Mouse (Mus musculus) gastrocnemius, adult 2 months (tissue): ENCODE results near the gene Coro2b. TPM values are rescaled to one million over a fixed set of nuclear protein-coding genes. Genes with fewer than 3 reads are reported as not detected.

Experiments
- DNase-seq: peaks from one replicate; pipeline ENCODE4 v3.0.0; 2022
- H3K27ac ChIP-seq: fragments of 200-600 bp; 2 replicates; pipeline ENCODE4 v1.8.1; 2022; ENCODE audit warnings: mild to moderate bottlenecking
- H3K4me3 ChIP-seq: fragments of 200-600 bp; 2 replicates; pipeline ENCODE4 v1.8.1; 2022; ENCODE audit warnings: mild to moderate bottlenecking, moderate library complexity
- CTCF ChIP-seq: fragments of 200-600 bp; IDR thresholded peaks from 2 replicates; pipeline ENCODE4 v1.8.1; 2022; ENCODE audit warnings: antibody characterized with exemption, mild to moderate bottlenecking, moderate library complexity
- intact Hi-C: fragments of 180-260 bp; cut with DNase I; formaldehyde crosslinking; loops from one replicate; pipeline ENCODE4 v1.15.1; 2025
- total RNA-seq, 2 experiments: library from RNA; stranded (reverse); gene quantifications; 2 replicates each; pipeline ENCODE4 v1.2.3; 2021

The Coro2b gene
- total RNA-seq, 2 experiments from 2014 or later: 6.7 to 8.7 TPM

DNA sequence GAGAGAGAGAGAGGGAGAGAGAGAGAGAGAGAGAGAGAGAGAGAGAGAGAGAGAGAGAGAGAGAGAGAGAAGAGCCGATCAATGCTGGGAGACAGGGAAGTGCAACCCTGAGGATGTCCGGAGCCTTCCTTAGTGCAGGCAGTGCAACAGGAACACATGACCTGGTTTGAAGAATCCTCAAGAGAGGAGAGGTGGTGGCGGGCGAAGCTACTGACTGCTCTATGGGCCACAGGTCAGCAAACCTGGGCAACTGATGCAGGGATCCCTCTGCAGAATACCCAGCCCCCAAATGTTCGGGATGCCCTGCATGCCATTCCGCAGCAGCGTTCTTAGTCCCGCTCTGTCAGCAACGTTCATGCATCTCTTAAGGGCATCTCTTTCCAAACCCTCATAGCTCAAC lies 15.9 kb downstream of the Coro2b start:
- no peak for DNase-seq
- intact Hi-C loops: no loop called here
- H3K4me3 ChIP-seq: peak overlapping the region; percentile 58
- no peak for TF ChIP-seq CTCF
- H3K27ac ChIP-seq: peak overlapping the region; percentile 87

- H3K27ac ChIP-seq: peak overlapping the region; percentile 87
- H3K4me3 ChIP-seq: peak overlapping the region; percentile 58; the same call in 1 of the 2 replicates
- intact Hi-C loops: no loop called here
- TF ChIP-seq CTCF: no peak
- DNase-seq: no peak
Observed at GRCm38 (mm10) chr9:62519787-62520503, 16.9 kb downstream of the Coro2b start.

- H3K27ac ChIP-seq: no peak overlapping the region
- no peak for DNase-seq
- intact Hi-C loops: no loop called here
- H3K4me3 ChIP-seq: no peak overlapping the region
- no peak for TF ChIP-seq CTCF
Observed at GRCm38 (mm10) chr9:62519334-62519733, 17.5 kb downstream of the Coro2b start.

DNA sequence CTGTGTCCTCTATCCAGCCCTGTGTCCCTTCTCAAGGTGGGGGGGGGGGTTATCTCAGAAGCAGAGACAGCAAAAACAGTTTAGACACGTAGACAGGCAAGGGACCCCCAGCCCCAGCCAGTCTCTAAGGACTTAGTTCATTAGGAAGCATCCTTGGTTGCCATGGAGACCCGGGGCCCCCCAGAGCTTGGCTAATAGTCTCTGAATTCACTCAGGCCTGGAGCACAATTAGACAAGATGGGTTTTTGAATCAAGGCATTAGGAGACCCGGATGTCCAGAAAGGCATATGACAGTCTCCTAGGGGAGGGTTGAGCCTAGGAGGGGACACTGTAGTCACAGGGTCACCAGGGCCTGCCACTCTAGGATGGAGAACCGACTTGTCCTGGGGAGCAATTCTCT lies 18.3 kb downstream of the Coro2b start:
- H3K4me3 ChIP-seq: no peak overlapping the region
- no peak for DNase-seq
- no peak for TF ChIP-seq CTCF
- no peak overlapping the region for H3K27ac ChIP-seq
- intact Hi-C loops: no loop called here

DNA sequence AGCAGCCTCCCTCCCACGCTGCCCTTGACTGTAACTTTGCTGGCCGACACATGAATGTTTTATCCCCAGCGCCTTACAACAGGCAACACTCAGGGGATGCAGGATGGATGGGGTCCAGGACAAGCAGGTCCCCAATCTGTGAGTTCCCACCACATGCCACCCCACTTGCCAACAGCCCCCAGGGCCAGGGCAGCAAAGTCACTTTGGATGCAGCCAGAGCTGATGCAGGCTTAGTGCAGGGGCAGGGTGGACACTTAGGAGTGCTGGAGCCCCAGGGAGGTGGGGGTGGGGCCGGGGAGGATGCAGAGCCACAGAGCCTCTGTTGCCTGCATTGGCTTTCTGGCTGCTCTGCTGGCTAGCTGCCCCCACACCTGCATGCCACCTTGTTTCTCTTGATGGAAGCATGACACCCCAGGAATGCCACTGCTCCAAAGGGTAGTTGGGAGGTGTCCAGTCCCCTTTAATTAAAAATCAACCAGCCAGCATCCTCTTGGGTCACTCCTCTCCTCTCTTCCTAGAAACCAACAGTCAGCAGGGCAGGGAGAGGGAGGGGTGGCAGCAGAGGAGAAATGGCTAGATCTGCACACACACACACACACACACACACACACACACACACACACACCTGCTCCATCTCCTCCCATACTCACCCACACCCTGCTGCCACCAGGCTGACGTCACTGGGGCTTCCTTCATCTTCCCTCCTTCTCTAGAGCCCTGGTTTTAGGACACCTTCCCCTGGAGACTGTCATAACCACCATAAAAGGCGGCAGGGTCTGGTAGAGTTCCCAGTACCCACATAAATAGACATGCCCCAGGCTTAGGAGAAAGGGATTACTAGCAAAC lies 19.5 kb downstream of the Coro2b start:
- TF ChIP-seq CTCF: no peak

DNA sequence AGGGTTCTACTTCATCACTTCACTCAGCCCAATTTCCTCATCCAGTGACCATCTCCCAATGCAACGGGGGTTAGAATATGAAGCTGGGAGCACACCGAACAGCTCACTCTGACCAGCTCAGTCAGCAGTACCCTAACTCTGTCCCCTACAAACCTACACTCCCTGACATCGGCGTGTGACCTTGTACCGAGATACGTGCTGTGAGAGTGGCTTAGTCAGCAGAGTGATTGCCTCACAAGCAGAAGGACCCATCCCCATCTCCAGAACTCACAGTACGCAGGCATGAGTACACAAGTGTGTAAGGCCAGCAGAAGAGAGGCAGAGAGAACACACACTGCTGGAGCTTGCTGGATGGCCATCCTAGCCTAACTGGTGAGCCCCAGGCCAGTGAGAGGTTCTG lies 21.7 kb downstream of the Coro2b start:
- Histone ChIP-seq H3K27ac (no peak overlapping the region), H3K4me3 (no peak overlapping the region)
- DNase-seq: no peak
- intact Hi-C loops: no loop called here
- TF ChIP-seq CTCF: no peak

More for the DNA sequence above, 19.5 kb downstream of the Coro2b start:
- intact Hi-C loops: no loop called here
- no peak overlapping the region for H3K27ac ChIP-seq
- no peak for DNase-seq
- no peak overlapping the region for H3K4me3 ChIP-seq

GRCm38 (mm10) chr9:62513492-62514133 lies 23.2 kb downstream of the Coro2b start:
- Histone ChIP-seq H3K27ac (peak overlapping the region; percentile 46), H3K4me3 (no peak overlapping the region)
- peak; percentile 63 for DNase-seq
- intact Hi-C loops: no loop called here
- no peak for TF ChIP-seq CTCF

GRCm38 (mm10) chr9:62510530-62510936 lies 26.3 kb downstream of the Coro2b start:
- Histone ChIP-seq H3K27ac (peak overlapping the region; percentile 36; the same call in 1 of the 2 replicates), H3K4me3 (no peak overlapping the region)
- no peak for DNase-seq
- intact Hi-C loops: no loop called here
- TF ChIP-seq CTCF: no peak

- no peak for TF ChIP-seq CTCF
- DNase-seq: no peak
- intact Hi-C loops: no loop called here
- Histone ChIP-seq H3K27ac (no peak overlapping the region), H3K4me3 (no peak overlapping the region)
Observed at GRCm38 (mm10) chr9:62509617-62510016, 27.2 kb downstream of the Coro2b start.

- intact Hi-C loops: no loop called here
Observed at GRCm38 (mm10) chr9:62508740-62509524, 27.9 kb downstream of the Coro2b start.

GRCm38 (mm10) chr9:62506467-62507067 lies 30.3 kb downstream of the Coro2b start:
- Histone ChIP-seq H3K4me3 (no peak overlapping the region), H3K27ac (peak overlapping the region; percentile 24)
- no peak for DNase-seq
- intact Hi-C loops: no loop called here
- TF ChIP-seq CTCF: no peak

More at GRCm38 (mm10) chr9:62508740-62509524, 27.9 kb downstream of the Coro2b start:
- no peak for TF ChIP-seq CTCF
- no peak for DNase-seq
- no peak overlapping the region for H3K4me3 ChIP-seq
- H3K27ac ChIP-seq: no peak overlapping the region

GRCm38 (mm10) chr9:62504129-62504528 lies 32.7 kb downstream of the Coro2b start:
- no peak for DNase-seq
- TF ChIP-seq CTCF: no peak
- Histone ChIP-seq H3K4me3 (no peak overlapping the region), H3K27ac (no peak overlapping the region)
- intact Hi-C loops: no loop called here
